Mouse (Mus musculus): ENCODE results near the gene Gm20388. TPM values are rescaled to one million over a fixed set of nuclear protein-coding genes. Genes with fewer than 3 reads are reported as not detected.

The Gm20388 gene
- polyA plus RNA-seq, 1 experiment from 2014 or later = 1.7 TPM

GRCm38 (mm10) chr8:122484831-122485230, 2574.2 kb downstream of the Gm20388 start:
- WGBS = 91% methylated on average over 12 of the region's 12 CpGs
- DNase-seq (ENCODE audit: low spot score) = no peak
- Histone ChIP-seq H3K27me3 (ENCODE audit: insufficient read depth, poor library complexity, severe bottlenecking) (no peaks in the 10 kb centered on the region), H3K4me3 (no peak overlapping the region), H3K4me1 (replicated peaks) (no peaks in the 10 kb centered on the region), H3K9me3 (no peaks in the 10 kb centered on the region), H3K27ac (no peak overlapping the region), H3K36me3 (peaks cover 92% of the 10 kb centered on the region)

- Histone ChIP-seq H3K9me3 (no peaks in the 10 kb centered on the region), H3K4me3 (no peak overlapping the region), H3K4me1 (replicated peaks) (no peaks in the 10 kb centered on the region), H3K27me3 (ENCODE audit: insufficient read depth, poor library complexity, severe bottlenecking) (no peaks in the 10 kb centered on the region), H3K27ac (no peak overlapping the region), H3K36me3 (peaks cover 78% of the 10 kb centered on the region)
- no peak for DNase-seq (ENCODE audit: low spot score)
- 93% methylated on average over 9 of the region's 9 CpGs for WGBS
These were observed 2577.7 kb downstream of the Gm20388 start for GRCm38 (mm10) chr8:122488387-122488786.

GRCm38 (mm10) chr8:122497016-122497734, 2586.5 kb downstream of the Gm20388 start:
- 88% methylated on average over 12 of the region's 12 CpGs for WGBS

GRCm38 (mm10) chr8:122497912-122498311, 2587.3 kb downstream of the Gm20388 start:
- Histone ChIP-seq H3K9me3 (no peaks in the 10 kb centered on the region), H3K4me3 (no peak overlapping the region), H3K27me3 (ENCODE audit: insufficient read depth, poor library complexity, severe bottlenecking) (no peaks in the 10 kb centered on the region), H3K4me1 (replicated peaks) (peaks cover 5% of the 10 kb centered on the region), H3K36me3 (peaks cover 46% of the 10 kb centered on the region), H3K27ac (no peak overlapping the region)
- 74% methylated on average over 17 of the region's 17 CpGs for WGBS
- no peak for DNase-seq (ENCODE audit: low spot score)

More at GRCm38 (mm10) chr8:122497016-122497734, 2586.5 kb downstream of the Gm20388 start:
- H3K4me3 ChIP-seq = no peak overlapping the region
- peaks cover 5% of the 10 kb centered on the region for H3K4me1 ChIP-seq (replicated peaks)
- H3K27me3 ChIP-seq (ENCODE audit: insufficient read depth, poor library complexity, severe bottlenecking) = no peaks in the 10 kb centered on the region
- H3K9me3 ChIP-seq = no peaks in the 10 kb centered on the region
- no peak for DNase-seq (ENCODE audit: low spot score)
- no peak overlapping the region for H3K27ac ChIP-seq
- peaks cover 49% of the 10 kb centered on the region for H3K36me3 ChIP-seq

GRCm38 (mm10) chr8:122500856-122501255, 2590.2 kb downstream of the Gm20388 start:
- Histone ChIP-seq H3K27me3 (ENCODE audit: insufficient read depth, poor library complexity, severe bottlenecking) (no peaks in the 10 kb centered on the region), H3K36me3 (peaks cover 28% of the 10 kb centered on the region), H3K4me1 (replicated peaks) (peaks cover 15% of the 10 kb centered on the region), H3K27ac (no peak overlapping the region), H3K4me3 (no peak overlapping the region), H3K9me3 (no peaks in the 10 kb centered on the region)
- 39% methylated on average over 10 of the region's 10 CpGs for WGBS
- DNase-seq (ENCODE audit: low spot score) = peak; percentile 74

GRCm38 (mm10) chr8:122511552-122511951, 2600.9 kb downstream of the Gm20388 start:
- Histone ChIP-seq H3K9me3 (no peaks in the 10 kb centered on the region), H3K4me1 (replicated peaks) (peaks cover 25% of the 10 kb centered on the region), H3K27me3 (ENCODE audit: insufficient read depth, poor library complexity, severe bottlenecking) (no peaks in the 10 kb centered on the region), H3K4me3 (no peak overlapping the region), H3K27ac (peak overlapping the region; percentile 41; the same call in 1 of the 2 replicates), H3K36me3 (no peaks in the 10 kb centered on the region)
- WGBS = 87% methylated on average over 16 of the region's 16 CpGs
- DNase-seq (ENCODE audit: low spot score) = no peak

GRCm38 (mm10) chr8:122512392-122512791, 2601.8 kb downstream of the Gm20388 start:
- Histone ChIP-seq H3K4me3 (no peak overlapping the region), H3K27ac (no peak overlapping the region), H3K9me3 (no peaks in the 10 kb centered on the region), H3K36me3 (no peaks in the 10 kb centered on the region), H3K4me1 (replicated peaks) (peaks cover 33% of the 10 kb centered on the region), H3K27me3 (ENCODE audit: insufficient read depth, poor library complexity, severe bottlenecking) (no peaks in the 10 kb centered on the region)
- WGBS = 77% methylated on average over 7 of the region's 7 CpGs
- no peak for DNase-seq (ENCODE audit: low spot score)

- H3K4me3 ChIP-seq = no peak overlapping the region
- DNase-seq (ENCODE audit: low spot score) = no peak
- peaks cover 58% of the 10 kb centered on the region for H3K4me1 ChIP-seq (replicated peaks)
- H3K9me3 ChIP-seq = no peaks in the 10 kb centered on the region
- no peaks in the 10 kb centered on the region for H3K27me3 ChIP-seq (ENCODE audit: insufficient read depth, poor library complexity, severe bottlenecking)
- peak overlapping the region; percentile 50 for H3K27ac ChIP-seq
- no peaks in the 10 kb centered on the region for H3K36me3 ChIP-seq
- WGBS = 92% methylated on average over 14 of the region's 14 CpGs
These were observed 2605.1 kb downstream of the Gm20388 start for GRCm38 (mm10) chr8:122515699-122516098.

GRCm38 (mm10) chr8:122517541-122518190, 2607.0 kb downstream of the Gm20388 start:
- Histone ChIP-seq H3K9me3 (no peaks in the 10 kb centered on the region), H3K36me3 (no peaks in the 10 kb centered on the region), H3K27me3 (ENCODE audit: insufficient read depth, poor library complexity, severe bottlenecking) (no peaks in the 10 kb centered on the region), H3K4me1 (replicated peaks) (peaks cover 53% of the 10 kb centered on the region), H3K27ac (peak overlapping the region; percentile 90), H3K4me3 (peak overlapping the region; percentile 21)
- WGBS = 30% methylated on average over 6 of the region's 6 CpGs
- peak; percentile 61 for DNase-seq (ENCODE audit: low spot score)

- H3K4me1 ChIP-seq (replicated peaks) = peaks cover 76% of the 10 kb centered on the region
- 67% methylated on average over 11 of the region's 11 CpGs for WGBS
- H3K36me3 ChIP-seq = no peaks in the 10 kb centered on the region
- H3K9me3 ChIP-seq = no peaks in the 10 kb centered on the region
- H3K27me3 ChIP-seq (ENCODE audit: insufficient read depth, poor library complexity, severe bottlenecking) = peaks cover 8% of the 10 kb centered on the region; the same call in 1 of the 2 replicates
- no peak overlapping the region for H3K4me3 ChIP-seq
- no peak for DNase-seq (ENCODE audit: low spot score)
- peak overlapping the region; percentile 56 for H3K27ac ChIP-seq
These were observed 2610.0 kb downstream of the Gm20388 start for GRCm38 (mm10) chr8:122520611-122521010.

- no peaks in the 10 kb centered on the region for H3K36me3 ChIP-seq
- H3K9me3 ChIP-seq = no peaks in the 10 kb centered on the region
- peaks cover 8% of the 10 kb centered on the region; the same call in 1 of the 2 replicates for H3K27me3 ChIP-seq (ENCODE audit: insufficient read depth, poor library complexity, severe bottlenecking)
- peak overlapping the region; percentile 78 for H3K27ac ChIP-seq
- 49% methylated on average over 14 of the region's 14 CpGs for WGBS
- H3K4me3 ChIP-seq = peak overlapping the region; percentile 14; the same call in 1 of the 2 replicates
- peak; percentile 18 for DNase-seq (ENCODE audit: low spot score)
- H3K4me1 ChIP-seq (replicated peaks) = peaks cover 78% of the 10 kb centered on the region
These were observed 2612.4 kb downstream of the Gm20388 start for GRCm38 (mm10) chr8:122522796-122523651.

- no peak for DNase-seq (ENCODE audit: low spot score)
- peak overlapping the region; percentile 26; the same call in 1 of the 2 replicates for H3K4me3 ChIP-seq
- H3K27me3 ChIP-seq (ENCODE audit: insufficient read depth, poor library complexity, severe bottlenecking) = peaks cover 8% of the 10 kb centered on the region; the same call in 1 of the 2 replicates
- no peaks in the 10 kb centered on the region for H3K36me3 ChIP-seq
- no peaks in the 10 kb centered on the region for H3K9me3 ChIP-seq
- peak overlapping the region; percentile 78 for H3K27ac ChIP-seq
- 30% methylated on average over 23 of the region's 23 CpGs for WGBS
- peaks cover 70% of the 10 kb centered on the region for H3K4me1 ChIP-seq (replicated peaks)
These were observed 2613.2 kb downstream of the Gm20388 start for GRCm38 (mm10) chr8:122523652-122524360.

Data from hindbrain, embryonic 10.5 days (tissue).